16 mouse cellular contexts compared by ENCODE assay signal in genomic region chr2:66240334-66240733, GRCm38 (mm10).
DNase-seq lines count a peak whose midpoint lies in the region; ATAC-seq lines count a peak whose summit lies in the region.
"Had no signal": no experiment of that assay in that cellular context is flagged by ENCODE, and none has a peak within 500 bp of the region (broad histone marks: within the 10 kb centered on the region; RNA-seq: fewer than 3 reads in every experiment).

No protein-coding gene starts in this region.

- ATAC-seq in frontal cortex, adult (ENCODE audit: low TSS enrichment), result no peak
- ATAC-seq: forebrain, embryonic 15.5 days; hindbrain, embryonic 16.5 days; inflammation-experienced regulatory T-cells, adult 6 months; intestine, postnatal 0 days had no signal

- DNase-seq in brain, adult 2 months (ENCODE audit: low read depth, low spot score), result peak; percentile 19
- peak; percentile 20 for DNase-seq in cerebellum, adult 11 months
- DNase-seq in cerebellum, adult 8-10 months, result peak; percentile 12
- DNase-seq in cerebellum, postnatal 14 days, result peak; percentile 64
- DNase-seq in retina, embryonic 14.5 days (ENCODE audit: low spot score), result no peak
- no peak for DNase-seq in layer of hippocampus, adult 9-11 months
- DNase-seq: adrenal gland, adult 8-10 months; adrenal gland, postnatal 36 days; gastrocnemius, postnatal 25 days; heart, postnatal 10 days; heart, postnatal 4 days had no signal

Comparison
In these comparisons a context has a peak if more than half of its experiments do, and no peak if none do; other contexts are left out.
1. DNase-seq: peak in brain, adult 2 months (single experiment), cerebellum, adult 11 months (single experiment), cerebellum, adult 8-10 months (single experiment) and cerebellum, postnatal 14 days (2 of 2); none in retina, embryonic 14.5 days (single experiment) and layer of hippocampus, adult 9-11 months (single experiment).